Mouse (Mus musculus) heart, postnatal 10 days (tissue): Measurements from ENCODE around the gene Olfr715b. TPM values are rescaled to one million over a fixed set of nuclear protein-coding genes. Genes with fewer than 3 reads are reported as not detected.
"Not testable (repeated sequence)": the region's sequence is repeated elsewhere in the genome, so short reads cannot be mapped to it uniquely, and the experiment has no call there.

Source experiments
- DNase-seq, 2 experiments: peaks; one replicate each; pipeline ENCODE4 v3.0.0; 2021
- intact Hi-C: fragments of 180-260 bp; cut with DNase I; formaldehyde crosslinking; loops from one replicate; pipeline ENCODE4 v1.15.1; 2025
- total RNA-seq, 2 experiments: library from RNA; stranded (reverse); gene quantifications; 2 replicates each; pipeline ENCODE4 v1.2.3; 2021

Gene Olfr715b
- total RNA-seq: not detected

GRCm38 (mm10) chr7:107110269-107110668 lies at the start of gene Olfr715b:
Gene Olfr715b (minus strand): TSS chr7:107110369.
- DNase-seq, intact Hi-C loops: not testable (repeated sequence)

- intact Hi-C loops, DNase-seq: not testable (repeated sequence)
These were observed 27.9 kb upstream of the Olfr715b start, which contains the start of gene Olfr716 for GRCm38 (mm10) chr7:107138027-107138426. Gene Olfr716 (plus strand): TSS chr7:107138327.

- DNase-seq, intact Hi-C loops: not testable (repeated sequence)
These were observed 20.8 kb upstream of the Olfr715b start, which contains the start of gene Olfr715 for GRCm38 (mm10) chr7:107130983-107131382. Gene Olfr715 (minus strand): TSS chr7:107131083.

GRCm38 (mm10) chr7:107092920-107093319 lies 17.2 kb downstream of the Olfr715b start, which contains the start of gene Olfr17:
Gene Olfr17 (plus strand): TSS chr7:107093220.
- no peak for DNase-seq
- intact Hi-C loops: no loop called here

DNA sequence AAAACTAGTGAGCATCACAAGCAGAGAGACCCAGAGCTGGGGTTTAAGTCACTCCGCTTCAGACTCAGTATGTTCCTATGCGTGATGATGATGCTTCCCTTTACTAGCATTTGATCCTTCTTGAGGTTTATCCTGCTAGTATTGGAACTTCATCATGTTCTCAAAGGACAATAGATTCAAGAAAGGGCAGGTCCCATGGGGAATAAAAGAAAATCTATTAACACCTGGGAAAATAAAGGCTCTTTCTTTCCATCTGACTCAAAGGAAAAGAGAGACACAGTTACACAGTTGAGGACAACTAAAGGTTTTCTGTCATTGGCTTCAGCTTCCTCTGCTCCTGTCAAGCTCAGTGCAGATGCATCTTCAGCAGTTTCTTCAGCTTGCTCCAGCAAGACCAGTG lies 39.5 kb downstream of the Olfr715b start, which contains the start of gene Olfr714:
Olfr714 (plus strand) TSS at position 301 of the 400 bp plus-strand sequence.
- intact Hi-C loops: no loop called here
- DNase-seq: no peak

Other genes with a start within 250 kb of the Olfr715b start
- gene Olfr704, start 247.2 kb downstream of the Olfr715b start, total RNA-seq: not detected
- not detected for gene Olfr705, start 233.5 kb downstream of the Olfr715b start, total RNA-seq
- not detected for gene Olfr706, start 222.2 kb downstream of the Olfr715b start, total RNA-seq
- not detected for gene Olfr707, start 209.1 kb downstream of the Olfr715b start, total RNA-seq
- not detected for gene Olfr1532-ps1, start 202.4 kb downstream of the Olfr715b start, total RNA-seq
- not detected for gene Olfr709-ps1, start 178.2 kb downstream of the Olfr715b start, total RNA-seq
- not detected for gene Olfr710, start 162.1 kb downstream of the Olfr715b start, total RNA-seq
- not detected for gene Olfr6, start 146.4 kb downstream of the Olfr715b start, total RNA-seq
- not detected for gene Olfr711, start 134.9 kb downstream of the Olfr715b start, total RNA-seq
- not detected for gene Olfr2, start 104.3 kb downstream of the Olfr715b start, total RNA-seq
- gene Olfr713, start 79.2 kb downstream of the Olfr715b start, total RNA-seq: not detected
- not detected for gene Olfr714, start 39.4 kb downstream of the Olfr715b start, total RNA-seq
- not detected for gene Olfr17, start 17.1 kb downstream of the Olfr715b start, total RNA-seq
- gene Olfr715, start 20.7 kb upstream of the Olfr715b start, total RNA-seq: not detected
- not detected for gene Olfr716, start 28.0 kb upstream of the Olfr715b start, total RNA-seq
- gene Nlrp14, start 56.6 kb upstream of the Olfr715b start, total RNA-seq: not detected
- under 1 TPM; 0.17 to 0.34 TPM for gene Rbmxl2, start 99.1 kb upstream of the Olfr715b start, total RNA-seq